Mouse (Mus musculus): ENCODE results near the gene Zfp846. TPM values are rescaled to one million over a fixed set of nuclear protein-coding genes. Genes with fewer than 3 reads are reported as not detected.

Zfp846 gene
- total RNA-seq, 4 experiments from 2014 or later: 5.6 to 11.6 (median 9.6) TPM

DNA sequence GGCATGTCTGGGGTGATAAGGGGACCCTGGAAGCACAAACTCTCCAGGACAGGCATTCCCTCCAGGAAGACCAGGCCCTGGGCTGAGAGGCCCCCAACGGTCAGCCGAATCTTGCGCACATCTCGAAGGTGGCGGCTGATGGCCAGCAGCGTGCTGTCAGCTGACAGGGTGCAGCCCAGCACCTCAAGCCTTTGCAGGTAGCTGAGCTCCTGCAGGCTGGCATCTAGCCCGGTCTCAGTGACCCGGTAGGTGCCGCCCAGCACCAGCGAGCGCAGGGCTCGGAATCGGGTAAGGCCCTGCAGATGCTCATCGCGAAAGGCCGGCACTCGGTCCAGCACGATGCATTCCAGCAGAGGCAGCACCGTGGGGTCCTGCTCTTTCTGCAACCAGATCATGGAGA is 57.5 kb downstream of the Zfp846 start:
- DNase-seq: no peak

- DNase-seq: no peak
Observed at GRCm38 (mm10) chr9:20639486-20639885, 58.4 kb downstream of the Zfp846 start.

- DNase-seq: no peak
Observed at GRCm38 (mm10) chr9:20641501-20641900, 60.4 kb downstream of the Zfp846 start.

- peak; percentile 55 for DNase-seq
Observed at GRCm38 (mm10) chr9:20642101-20642895, 61.2 kb downstream of the Zfp846 start, which contains the start of gene Ubl5. Gene Ubl5 (plus strand): TSS chr9:20642878.

DNA sequence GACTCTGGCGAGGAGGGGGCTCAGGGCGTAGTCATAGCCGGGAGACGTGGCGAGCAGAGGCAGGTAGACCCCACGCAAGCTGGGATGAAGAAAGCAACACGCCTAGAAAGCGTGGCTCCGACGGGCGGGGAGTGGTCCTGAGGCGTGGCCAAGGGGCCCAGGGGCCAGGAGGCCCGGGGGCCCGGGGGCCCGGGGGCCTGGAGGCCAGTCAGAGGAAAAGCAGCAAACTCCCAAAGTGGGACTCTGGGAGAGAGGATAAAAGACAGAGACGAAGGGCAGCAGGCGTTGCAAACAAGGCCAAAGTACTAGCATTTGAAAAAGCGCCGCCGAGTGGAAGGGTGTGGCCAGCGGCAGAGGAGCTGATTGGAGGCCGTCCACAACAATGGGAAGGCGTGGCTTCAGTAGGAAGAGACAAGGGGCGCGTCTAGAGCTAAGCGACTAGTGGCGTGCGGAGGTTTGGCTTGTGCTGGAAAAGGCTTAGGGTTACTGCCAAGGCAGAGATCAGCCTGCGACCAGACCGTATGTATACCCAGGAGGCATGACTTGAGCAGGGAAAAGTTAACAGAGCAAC is 61.9 kb downstream of the Zfp846 start:
- DNase-seq: peak; percentile 87

GRCm38 (mm10) chr9:20643781-20644180 is 62.7 kb downstream of the Zfp846 start:
- DNase-seq: peak; percentile 7

DNA sequence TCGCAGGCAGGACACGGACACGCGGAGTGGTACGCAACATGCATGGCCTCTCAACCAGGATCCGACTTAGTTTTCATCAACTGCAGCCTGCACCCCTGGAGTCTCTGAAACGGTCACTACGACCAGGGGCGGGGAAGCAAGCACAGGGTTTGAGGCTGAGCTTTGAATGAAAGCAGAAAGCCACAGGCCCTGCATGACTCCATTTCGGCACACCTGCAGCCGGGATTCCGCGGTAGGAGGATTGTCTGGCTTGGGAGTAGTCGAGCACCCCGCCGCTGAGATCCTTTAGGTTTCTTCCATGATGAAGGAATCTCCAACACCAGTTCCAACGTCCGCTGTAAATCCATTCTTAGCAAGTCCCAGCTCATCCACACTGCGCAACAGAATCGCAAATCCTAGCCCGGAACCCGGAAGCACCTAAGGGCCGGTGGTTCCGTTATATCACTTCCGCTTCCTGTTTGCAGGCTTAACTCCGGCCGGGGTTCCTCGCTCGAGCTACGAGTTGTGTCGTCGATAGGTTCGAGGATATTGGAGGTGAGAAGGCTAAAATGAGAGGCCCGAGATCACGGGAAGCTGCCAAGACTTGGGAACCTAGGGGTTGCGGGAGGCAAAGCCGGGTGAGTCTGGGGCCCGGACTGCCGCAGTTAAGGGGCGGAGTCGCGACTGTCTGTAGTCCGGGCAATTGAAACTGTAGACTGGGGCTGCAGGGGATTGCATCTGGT is 63.4 kb downstream of the Zfp846 start, which contains the start of gene Fbxl12:
Fbxl12 (minus strand) TSS at position 408 of the 722 bp plus-strand sequence.
- peak; percentile 75 for DNase-seq

DNA sequence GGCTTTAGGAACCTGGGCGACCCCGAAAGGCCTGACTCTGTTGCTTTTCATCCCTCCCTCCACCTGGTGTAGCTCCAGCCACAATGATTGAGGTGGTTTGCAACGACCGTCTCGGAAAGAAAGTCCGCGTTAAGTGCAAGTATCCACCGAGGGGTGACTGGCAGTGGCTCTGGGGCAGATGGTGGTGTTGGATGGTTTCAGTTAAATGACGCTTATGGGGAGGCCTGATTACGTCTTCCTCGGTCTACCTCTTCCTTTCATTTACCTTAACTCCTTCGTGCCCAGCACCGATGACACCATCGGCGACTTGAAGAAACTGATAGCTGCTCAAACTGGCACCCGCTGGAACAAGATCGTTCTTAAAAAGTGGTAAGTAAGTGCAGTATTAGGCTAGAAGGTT is 64.0 kb downstream of the Zfp846 start:
- peak; percentile 26 for DNase-seq

GRCm38 (mm10) chr9:20651602-20652259 is 70.6 kb downstream of the Zfp846 start, which contains the start of gene Pin1:
Gene Pin1 (plus strand): TSS chr9:20652095.
- peak; percentile 100 for DNase-seq

GRCm38 (mm10) chr9:20652260-20652658 is 71.2 kb downstream of the Zfp846 start:
- no peak for DNase-seq

DNA sequence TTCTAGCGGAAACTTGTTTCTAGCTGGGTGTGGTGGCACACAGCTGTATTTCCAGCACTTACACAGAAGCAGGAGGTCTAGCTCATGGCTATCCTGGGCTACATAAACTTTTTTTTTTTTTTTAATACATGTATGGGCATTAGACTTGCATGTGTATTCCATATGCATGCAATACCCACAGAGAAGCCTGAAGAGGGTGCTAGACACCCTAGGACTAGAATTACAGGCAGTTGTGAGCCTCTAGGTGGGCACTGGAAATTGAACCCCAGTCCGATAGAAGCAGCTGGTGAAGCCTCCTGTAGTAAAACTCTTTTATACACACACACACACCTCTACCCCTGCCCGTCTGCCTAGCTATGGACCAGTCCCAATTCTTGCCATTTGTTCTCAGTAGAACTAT is 72.8 kb downstream of the Zfp846 start:
- no peak for DNase-seq

Other genes with a start within 250 kb of the Zfp846 start
- not detected for gene Olfr18, start 245.2 kb upstream of the Zfp846 start, total RNA-seq (2022)
- gene Zfp560, start 196.1 kb upstream of the Zfp846 start, total RNA-seq (2022): 10 to 100 TPM in 2 of 4 experiments, 1 to 10 TPM in 2; 7.7 to 11.3 (median 9.4) TPM
- 10 to 100 TPM; 17.2 to 31.3 (median 25.7) TPM for gene Zfp26, start 121.1 kb upstream of the Zfp846 start, total RNA-seq (2022)
- 10 to 100 TPM; 29.4 to 33.4 (median 32.1) TPM for gene Zfp426, start 88.5 kb upstream of the Zfp846 start, total RNA-seq (2022)
- 10 to 100 TPM; 35.1 to 60.2 (median 47.2) TPM for gene Zfp266, start 59.9 kb upstream of the Zfp846 start, total RNA-seq (2022)
- 100 to 1,000 TPM; 273 to 388 (median 339) TPM for gene Ubl5, start 61.6 kb downstream of the Zfp846 start, total RNA-seq (2022)
- 10 to 100 TPM; 18.1 to 39.2 (median 25.6) TPM for gene Fbxl12, start 63.5 kb downstream of the Zfp846 start, total RNA-seq (2022)
- 10 to 100 TPM; 29.0 to 30.9 (median 30.3) TPM for gene Pin1, start 70.8 kb downstream of the Zfp846 start, total RNA-seq (2022)
- gene Olfm2, start 165.1 kb downstream of the Zfp846 start, total RNA-seq (2022): 1 to 10 TPM in 1 of 4 experiments, under 1 TPM in 3; 0.42 to 1.1 (median 0.71) TPM
- gene Col5a3, start 233.8 kb downstream of the Zfp846 start, total RNA-seq (2022): 100 to 1,000 TPM in 3 of 4 experiments, 10 to 100 TPM in 1; 65.3 to 291 (median 201) TPM
- not detected for gene Rdh8, start 237.2 kb downstream of the Zfp846 start, total RNA-seq (2022)